Mouse (Mus musculus): Measurements from ENCODE around the gene Ehmt1.

The Ehmt1 gene

GRCm38 (mm10) chr2:24918930-24919838 is at the start of gene Ehmt1:
Gene Ehmt1, minus strand, starts transcription at chr2:24919614.
- DNase-seq (ENCODE audit: low read depth, low spot score), result peak; percentile 95

- peak; percentile 90 for DNase-seq (ENCODE audit: low read depth, low spot score)
Measured at GRCm38 (mm10) chr2:24962304-24963000, 43.0 kb upstream of the Ehmt1 start, which contains the start of gene Dph7. Gene Dph7, plus strand, starts transcription at chr2:24962400.

- DNase-seq (ENCODE audit: low read depth, low spot score), result peak; percentile 40
Measured at GRCm38 (mm10) chr2:24960910-24961309, 41.5 kb upstream of the Ehmt1 start.

DNA sequence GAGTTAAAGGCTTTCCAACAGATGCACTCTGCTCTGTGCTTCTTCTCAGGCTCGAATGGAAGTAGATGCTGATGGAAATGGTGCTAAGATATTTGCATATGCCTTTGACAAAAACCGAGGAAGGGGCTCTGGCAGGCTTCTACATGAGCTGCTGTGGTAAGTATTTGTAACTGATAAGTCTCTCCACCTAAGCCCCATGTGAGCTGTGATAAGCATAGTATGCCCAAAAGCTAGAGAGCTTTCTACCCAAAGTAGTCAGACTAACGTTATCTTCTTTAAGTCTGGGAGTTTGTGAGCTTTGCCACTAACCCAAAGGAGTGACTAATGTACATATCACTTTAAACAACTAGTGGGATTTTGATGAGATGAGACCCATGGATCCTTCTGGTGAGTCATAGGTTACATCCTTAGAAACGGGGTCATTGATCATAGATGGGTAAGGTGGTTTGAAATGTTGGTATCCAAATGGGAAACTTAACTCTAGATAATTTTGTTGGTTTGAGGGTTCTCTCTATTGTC is 33.2 kb upstream of the Ehmt1 start:
- no peak for DNase-seq (ENCODE audit: low read depth, low spot score)

DNA sequence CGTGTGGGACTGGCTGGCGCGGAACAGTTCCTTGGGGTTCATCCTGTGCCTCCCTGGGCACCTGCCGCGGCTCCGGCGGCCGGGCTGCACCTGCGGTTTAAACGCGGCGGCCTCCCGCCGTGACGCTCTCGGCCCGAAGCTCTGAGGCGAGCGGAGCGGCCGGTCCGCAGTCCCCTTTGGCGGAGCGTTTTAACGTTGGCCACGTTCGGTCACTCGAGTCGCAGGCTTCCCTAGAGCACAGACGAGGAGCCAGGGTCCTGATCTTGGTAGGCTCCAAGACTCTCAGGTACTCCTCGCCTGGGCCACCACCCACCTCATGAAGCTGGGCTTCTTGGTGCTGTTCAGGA is 30.7 kb upstream of the Ehmt1 start:
- DNase-seq (ENCODE audit: low read depth, low spot score), result peak; percentile 62

GRCm38 (mm10) chr2:24949421-24950188 is 30.2 kb upstream of the Ehmt1 start, which contains the start of gene Zmynd19:
Gene Zmynd19, plus strand, starts transcription at chr2:24949792.
- DNase-seq (ENCODE audit: low read depth, low spot score), result peak; percentile 97

DNA sequence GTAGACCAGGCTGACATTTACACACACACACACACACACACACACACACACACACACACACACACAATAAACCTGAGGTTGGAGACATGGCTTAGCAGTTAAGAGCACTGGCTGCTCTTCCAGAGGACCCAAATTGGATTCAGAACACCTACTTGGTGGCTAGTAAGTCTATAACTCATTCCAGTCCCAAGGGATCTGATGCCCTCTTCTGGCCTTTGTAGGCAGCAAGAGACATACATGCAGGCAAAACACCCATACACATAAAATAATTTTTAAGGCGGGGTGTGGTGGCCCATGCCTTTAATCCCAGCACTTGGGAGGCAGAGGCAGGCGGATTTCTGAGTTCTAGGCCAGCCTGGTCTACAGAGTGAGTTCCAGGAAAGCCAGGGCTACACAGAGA is 24.9 kb upstream of the Ehmt1 start:
- DNase-seq (ENCODE audit: low read depth, low spot score), result peak; percentile 71

DNA sequence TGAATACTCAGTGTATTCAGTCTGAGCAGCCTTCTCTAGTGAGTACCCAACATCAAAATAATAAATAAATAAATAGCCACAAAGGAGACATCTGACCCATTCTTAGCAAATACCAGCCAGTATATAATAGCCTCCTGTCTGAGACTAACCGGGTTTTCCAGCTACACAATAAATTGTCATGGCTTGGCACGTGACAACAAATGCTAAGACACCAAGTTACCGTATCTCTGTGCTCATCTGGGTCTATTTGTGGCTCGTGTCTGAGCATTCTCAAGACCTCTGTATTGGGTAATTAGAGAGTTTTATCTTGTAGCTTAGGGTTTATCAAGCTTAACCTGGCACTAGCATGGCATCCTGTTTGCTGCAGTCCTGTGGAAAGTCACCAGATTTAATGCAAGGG is 22.7 kb upstream of the Ehmt1 start:
- no peak for DNase-seq (ENCODE audit: low read depth, low spot score)

DNA sequence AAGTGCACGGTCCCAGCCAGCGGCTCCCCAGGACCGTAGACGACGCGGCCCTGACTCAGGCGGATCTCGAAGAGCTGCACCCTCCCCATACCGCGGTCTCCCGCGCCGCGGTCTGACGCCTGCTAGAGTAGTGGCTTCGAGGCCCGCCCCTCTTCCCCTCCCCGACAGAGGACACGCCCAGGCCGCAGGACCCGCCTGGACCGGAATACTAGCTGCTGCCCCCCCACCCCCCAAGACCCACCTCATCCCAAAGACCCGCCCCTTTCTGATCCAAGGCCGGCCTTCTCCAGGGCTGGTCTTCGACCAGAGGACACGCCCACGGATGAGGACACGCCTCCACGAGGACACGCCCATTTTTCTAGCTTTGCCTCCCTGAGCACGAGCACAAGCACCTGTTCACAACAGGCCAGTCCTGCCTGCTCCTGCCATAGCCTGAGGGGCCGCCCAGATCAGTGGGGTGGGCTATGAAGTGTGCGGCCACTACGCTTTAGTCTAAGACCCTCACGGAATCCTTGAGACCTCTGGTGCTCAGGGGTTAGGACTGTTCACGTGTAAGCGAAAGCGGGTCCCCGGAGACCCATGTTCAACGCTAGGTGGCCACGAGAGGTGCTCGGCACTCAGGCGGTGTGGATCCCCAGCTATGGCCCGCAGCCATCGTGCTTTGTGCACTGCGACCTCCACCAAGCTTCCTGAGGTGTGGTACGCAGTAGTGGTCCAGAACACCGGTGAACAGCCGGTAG is 15.8 kb upstream of the Ehmt1 start, which contains the start of gene Arrdc1:
Arrdc1 (minus strand) TSS at position 196 of the 740 bp plus-strand sequence.
- DNase-seq (ENCODE audit: low read depth, low spot score), result peak; percentile 99

DNA sequence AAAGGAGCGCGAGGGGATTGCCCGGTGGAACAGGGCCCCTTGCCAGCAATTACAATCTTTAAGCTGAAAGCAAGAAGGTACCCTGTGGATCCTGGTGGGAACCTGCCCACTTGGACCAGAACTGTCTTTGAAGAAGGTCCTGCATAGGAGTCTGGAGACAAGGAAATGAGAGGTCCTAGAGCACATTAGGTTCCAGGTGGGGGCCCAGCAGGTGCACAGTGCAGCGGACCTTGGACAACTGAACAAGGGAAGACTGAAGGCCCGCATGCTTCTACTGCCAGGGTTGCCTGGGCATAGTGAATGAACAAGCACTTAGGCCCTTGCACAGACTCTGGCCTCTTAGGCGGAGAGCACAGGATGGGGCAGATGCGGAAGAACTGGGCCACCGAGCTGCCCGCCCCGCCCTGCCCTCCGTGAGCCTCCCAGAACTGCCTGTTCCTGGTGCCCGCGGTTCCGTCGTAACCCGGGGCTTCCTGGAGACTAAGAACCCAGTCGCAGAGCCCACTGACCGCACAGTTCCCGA is 15.1 kb upstream of the Ehmt1 start:
- no peak for DNase-seq (ENCODE audit: low read depth, low spot score)

DNA sequence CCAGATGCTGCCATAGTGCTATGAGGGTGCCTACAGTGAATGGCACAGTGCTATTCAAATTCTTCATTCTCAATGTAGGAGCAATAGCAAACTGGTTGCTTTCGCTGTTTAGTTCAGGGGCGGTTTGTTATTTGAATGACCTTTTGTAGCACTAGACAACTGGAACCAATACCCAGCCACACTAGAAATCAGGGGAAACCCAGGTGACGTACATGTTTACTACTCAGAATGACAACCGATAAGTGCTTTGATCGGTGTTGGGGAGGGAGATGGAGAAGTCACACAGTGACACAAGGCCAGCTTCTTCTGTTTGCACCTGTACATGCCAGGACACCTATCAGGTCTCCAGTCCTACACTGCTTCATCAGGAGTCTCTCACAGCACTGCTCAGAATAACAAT is 10.2 kb upstream of the Ehmt1 start:
- DNase-seq (ENCODE audit: low read depth, low spot score), result no peak

GRCm38 (mm10) chr2:24929119-24929518 is 9.7 kb upstream of the Ehmt1 start:
- DNase-seq (ENCODE audit: low read depth, low spot score), result no peak

- no peak for DNase-seq (ENCODE audit: low read depth, low spot score)
Measured at GRCm38 (mm10) chr2:24927810-24928479, 8.5 kb upstream of the Ehmt1 start.

DNA sequence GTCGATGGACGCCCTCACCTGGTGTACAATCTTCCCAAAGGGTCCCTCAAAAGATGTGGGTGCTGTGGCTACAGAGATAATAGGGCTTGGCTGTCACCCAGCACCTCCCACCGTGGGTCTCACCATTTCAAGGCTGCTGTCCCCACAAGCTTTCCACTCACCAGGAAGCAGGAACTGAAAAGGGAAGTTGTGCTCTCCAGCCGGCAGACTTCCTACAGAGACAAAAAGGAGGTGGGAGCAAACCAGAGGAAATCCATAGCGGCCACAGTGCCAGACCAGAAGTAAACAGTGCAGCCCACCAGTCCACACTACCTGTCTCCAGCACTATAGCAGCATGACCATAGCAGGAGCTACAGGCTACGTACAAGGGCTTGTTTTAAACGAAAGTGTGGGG is 7.5 kb upstream of the Ehmt1 start:
- no peak for DNase-seq (ENCODE audit: low read depth, low spot score)

GRCm38 (mm10) chr2:24926345-24926964 is 7.0 kb upstream of the Ehmt1 start:
- no peak for DNase-seq (ENCODE audit: low read depth, low spot score)

DNA sequence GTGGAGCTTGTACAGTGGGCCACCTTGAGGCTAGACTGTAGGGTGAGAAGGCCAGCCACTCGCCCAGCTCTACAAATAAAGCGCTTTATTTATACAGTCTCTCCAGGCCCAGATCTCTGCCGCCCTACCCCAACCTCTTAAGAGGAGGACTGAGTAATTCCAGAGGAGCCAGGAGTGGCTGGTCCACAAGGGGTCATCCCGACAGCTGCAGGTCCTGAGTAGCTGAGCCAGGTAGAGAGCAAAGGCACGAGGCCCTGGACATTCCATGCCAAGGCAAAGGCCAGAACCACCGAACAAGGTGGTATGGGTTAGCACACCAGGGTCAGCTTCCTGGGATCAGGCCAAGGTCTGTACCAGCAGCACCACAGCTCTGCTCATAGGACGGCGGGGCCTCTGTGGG is 5.9 kb upstream of the Ehmt1 start:
- DNase-seq (ENCODE audit: low read depth, low spot score), result no peak

- no peak for DNase-seq (ENCODE audit: low read depth, low spot score)
Measured at GRCm38 (mm10) chr2:24923561-24923960, 4.1 kb upstream of the Ehmt1 start.

GRCm38 (mm10) chr2:24919839-24920175 is 393 bp upstream of the Ehmt1 start:
- no peak for DNase-seq (ENCODE audit: low read depth, low spot score)

DNA sequence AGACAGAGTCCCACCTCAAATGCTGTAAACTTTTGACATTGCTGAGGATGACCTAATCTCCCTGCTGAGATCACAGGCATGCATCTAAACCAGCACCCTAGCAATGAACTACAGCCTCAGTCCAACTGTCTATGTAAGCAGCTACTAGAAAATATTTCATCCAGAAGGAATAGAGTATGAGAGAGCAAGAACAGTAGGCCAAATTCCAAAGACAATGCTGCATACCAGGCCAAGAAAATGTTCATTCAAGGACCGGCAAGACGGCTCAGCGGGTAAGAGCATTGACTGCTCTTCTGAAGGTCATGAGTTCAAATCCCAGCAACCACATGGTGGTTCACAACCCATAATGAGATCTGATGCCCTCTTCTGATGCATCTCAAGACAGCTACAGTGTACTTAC is 4.7 kb downstream of the Ehmt1 start:
- DNase-seq (ENCODE audit: low read depth, low spot score), result no peak

GRCm38 (mm10) chr2:24912589-24912988 is 6.8 kb downstream of the Ehmt1 start:
- peak; percentile 60 for DNase-seq (ENCODE audit: low read depth, low spot score)

Measured in A20 (cell line).